Mouse (Mus musculus): ENCODE measurements around the gene Sh3gl2.

Sh3gl2 gene

DNA sequence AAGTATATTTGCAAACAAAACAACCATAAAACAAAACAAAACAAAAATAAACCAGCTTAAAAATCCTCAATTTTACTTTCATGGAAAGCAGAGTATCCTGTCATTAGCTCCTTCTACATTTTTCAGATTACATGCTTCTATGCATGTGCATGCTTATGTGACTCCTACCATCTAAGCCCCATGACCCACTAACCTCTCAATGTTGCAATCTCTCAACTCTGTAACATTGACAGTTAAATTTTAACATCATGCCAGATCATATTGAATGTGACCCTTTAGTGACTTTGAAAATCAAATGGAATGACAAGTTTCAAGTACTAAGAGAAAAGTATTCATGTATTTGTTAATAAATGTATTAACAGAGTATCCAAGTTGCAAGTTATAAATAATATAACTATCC, 389.2 kb downstream of the Sh3gl2 start:
- DNase-seq (ENCODE audit: low spot score in 2 of 2): no peak

GRCm38 (mm10) chr4:85613331-85613730, 408.4 kb downstream of the Sh3gl2 start:
- DNase-seq (ENCODE audit: low spot score in 2 of 2): no peak

DNA sequence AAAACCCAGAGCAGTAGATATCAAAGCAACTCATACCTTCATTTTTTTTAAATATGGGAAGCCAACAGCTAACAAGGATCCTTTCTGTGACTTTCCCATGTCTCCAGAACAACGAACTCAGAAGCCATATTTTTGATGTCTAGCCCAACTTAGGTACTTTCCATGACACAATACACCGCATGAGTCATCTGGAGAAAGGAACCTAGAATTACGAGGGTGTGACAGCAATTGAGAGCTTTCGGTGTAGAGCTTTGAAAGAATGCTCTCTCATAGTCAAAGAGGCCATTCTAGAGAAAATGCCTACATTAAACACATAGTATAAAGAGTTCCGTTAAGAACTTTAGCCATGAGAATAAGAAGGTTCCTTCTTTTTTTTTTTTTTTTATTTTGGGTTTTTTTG, 413.8 kb downstream of the Sh3gl2 start:
- no peak for DNase-seq (ENCODE audit: low spot score in 2 of 2)

GRCm38 (mm10) chr4:85619261-85619660, 414.3 kb downstream of the Sh3gl2 start:
- no peak for DNase-seq (ENCODE audit: low spot score in 2 of 2)

GRCm38 (mm10) chr4:85629381-85629780, 424.5 kb downstream of the Sh3gl2 start:
- DNase-seq (ENCODE audit: low spot score in 2 of 2): no peak

- DNase-seq (ENCODE audit: low spot score in 2 of 2): no peak
Observed at GRCm38 (mm10) chr4:85669271-85669670, 464.3 kb downstream of the Sh3gl2 start.

- no peak for DNase-seq (ENCODE audit: low spot score in 2 of 2)
Observed at GRCm38 (mm10) chr4:85669735-85670134, 464.8 kb downstream of the Sh3gl2 start.

GRCm38 (mm10) chr4:85672290-85672689, 467.4 kb downstream of the Sh3gl2 start:
- DNase-seq (ENCODE audit: low spot score in 2 of 2): no peak

- no peak for DNase-seq (ENCODE audit: low spot score in 2 of 2)
Observed at GRCm38 (mm10) chr4:85677621-85678020, 472.7 kb downstream of the Sh3gl2 start.

GRCm38 (mm10) chr4:85686160-85686559, 481.2 kb downstream of the Sh3gl2 start:
- DNase-seq (ENCODE audit: low spot score in 2 of 2): no peak

Data from cerebellum, postnatal 4 days (tissue).